Mouse (Mus musculus): ENCODE data around the gene Ccdc117. TPM values are rescaled to one million over a fixed set of nuclear protein-coding genes. Genes with fewer than 3 reads are reported as not detected.
"Not testable (repeated sequence)": the region's sequence is repeated elsewhere in the genome, so short reads cannot be mapped to it uniquely, and the experiment has no call there.

Ccdc117 gene
- polyA plus RNA-seq, 1 experiment from 2014 or later = 6.0 TPM

DNA sequence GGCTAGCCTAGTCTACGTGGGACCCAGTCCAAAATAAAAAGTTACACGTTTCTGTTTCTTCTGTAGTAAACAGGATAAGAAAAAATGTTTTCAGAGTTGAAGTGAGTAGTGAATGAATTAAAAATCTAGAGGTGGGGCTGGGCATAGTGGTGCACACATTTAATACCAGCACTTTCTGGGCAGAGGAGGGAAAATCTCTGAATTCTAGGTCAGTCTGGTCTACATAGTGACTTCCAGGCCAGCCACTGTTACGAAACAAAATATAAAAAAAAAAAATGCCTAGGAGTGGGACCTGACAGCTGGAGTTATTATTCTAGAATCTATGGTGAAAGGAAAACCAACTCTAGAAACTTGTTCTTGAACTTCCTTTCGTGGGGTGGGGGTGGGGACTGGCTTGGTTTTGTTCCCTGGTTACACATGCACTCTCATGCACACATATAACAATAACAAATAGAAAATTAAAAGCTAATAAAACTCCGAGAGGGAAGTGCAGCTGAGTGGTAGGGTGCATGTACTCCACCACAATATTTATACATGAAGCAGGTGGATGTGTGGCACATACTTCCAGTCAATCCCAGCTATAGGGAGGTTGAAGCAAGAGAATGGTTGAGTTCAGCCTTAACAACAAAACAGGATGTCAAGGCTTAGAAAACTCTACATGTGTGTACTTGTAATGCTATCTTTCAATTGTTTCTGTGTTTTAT is 647 bp upstream of the Ccdc117 start:
- Histone ChIP-seq H3K36me3 (replicated peaks; ENCODE audit: insufficient read depth, low read length) (peaks cover 16% of the 10 kb centered on the region), H3K4me1 (ENCODE audit: insufficient read depth) (peaks cover 13% of the 10 kb centered on the region), H3K4me3 (ENCODE audit: low read depth, low read length) (peak overlapping the region; percentile 96), H3K9me3 (ENCODE audit: low read length) (no peaks in the 10 kb centered on the region), H3K4me2 (ENCODE audit: low read depth, low read length) (peak overlapping the region; percentile 95), H3K27me3 (ENCODE audit: insufficient read depth, low read length) (no peaks in the 10 kb centered on the region), H3K27ac (ENCODE audit: low read depth) (no peak overlapping the region), H3K9ac (replicated peaks) (no peak overlapping the region)
- WGBS (ENCODE audit: insufficient replicate concordance) = 38% methylated on average over 5 of the region's 5 CpGs
- TF ChIP-seq EP300 (IDR thresholded peaks at IDR 0.05; ENCODE audit: low read depth) (0 out of 2 replicates have a peak, but pooled peaks have one; percentile 12), CTCF (IDR thresholded peaks at IDR 0.05; ENCODE audit: low read depth) (no peak)
- DNase-seq (no peak), ATAC-seq (no peak)

DNA sequence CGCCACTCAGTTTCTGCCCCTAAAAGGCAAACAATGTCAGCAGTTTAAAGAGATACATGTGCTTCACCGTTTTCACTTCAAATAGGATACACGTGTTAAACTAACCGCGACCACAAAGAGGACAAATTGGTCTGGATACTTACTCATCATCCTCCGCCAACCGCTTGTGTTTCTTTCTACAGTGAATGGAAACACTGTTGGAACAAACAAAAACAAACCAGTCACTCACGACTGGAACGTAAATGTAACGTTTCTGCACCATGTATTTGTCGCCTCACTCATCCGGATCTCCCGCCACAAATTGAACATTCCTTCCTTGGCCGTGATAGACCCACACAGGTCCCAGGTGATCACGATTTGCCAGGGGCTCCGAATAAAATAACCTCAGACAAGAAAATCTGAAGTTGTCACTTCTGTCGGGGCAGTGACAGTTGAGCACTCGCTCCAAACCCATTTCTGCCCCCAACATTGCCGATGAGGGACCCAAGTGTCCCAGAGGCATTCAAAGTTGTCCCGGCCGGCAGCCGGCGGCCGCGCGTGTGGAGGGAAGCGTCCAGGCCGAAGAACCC is 673 bp downstream of the Ccdc117 start:
- TF ChIP-seq EP300 (IDR thresholded peaks at IDR 0.05; ENCODE audit: low read depth) (no peak), CTCF (IDR thresholded peaks at IDR 0.05; ENCODE audit: low read depth) (no peak)
- no peaks in the 10 kb centered on the region for H3K9me3 ChIP-seq (ENCODE audit: low read length)
- H3K36me3 ChIP-seq (replicated peaks; ENCODE audit: insufficient read depth, low read length) = peaks cover 19% of the 10 kb centered on the region
- peaks cover 13% of the 10 kb centered on the region for H3K4me1 ChIP-seq (ENCODE audit: insufficient read depth)
- H3K27ac ChIP-seq (ENCODE audit: low read depth) = peak overlapping the region; percentile 94
- no peak for ATAC-seq
- DNase-seq = no peak
- WGBS (ENCODE audit: insufficient replicate concordance) = 1% methylated on average over 28 of the region's 28 CpGs
- H3K4me3 ChIP-seq (ENCODE audit: low read depth, low read length) = peak overlapping the region; percentile 96
- H3K9ac ChIP-seq (replicated peaks) = peak overlapping the region; percentile 94
- H3K4me2 ChIP-seq (ENCODE audit: low read depth, low read length) = peak overlapping the region; percentile 95
- H3K27me3 ChIP-seq (ENCODE audit: insufficient read depth, low read length) = no peaks in the 10 kb centered on the region

- H3K9me3 ChIP-seq (ENCODE audit: low read length) = no peaks in the 10 kb centered on the region
- H3K27ac ChIP-seq (ENCODE audit: low read depth) = no peak overlapping the region
- DNase-seq = no peak
- TF ChIP-seq EP300 (IDR thresholded peaks at IDR 0.05; ENCODE audit: low read depth) (no peak), CTCF (IDR thresholded peaks at IDR 0.05; ENCODE audit: low read depth) (no peak)
- peak overlapping the region; percentile 96 for H3K4me3 ChIP-seq (ENCODE audit: low read depth, low read length)
- 50% methylated on average over 4 of the region's 4 CpGs for WGBS (ENCODE audit: insufficient replicate concordance)
- ATAC-seq = no peak
- peaks cover 13% of the 10 kb centered on the region for H3K4me1 ChIP-seq (ENCODE audit: insufficient read depth)
- H3K27me3 ChIP-seq (ENCODE audit: insufficient read depth, low read length) = no peaks in the 10 kb centered on the region
- H3K36me3 ChIP-seq (replicated peaks; ENCODE audit: insufficient read depth, low read length) = peaks cover 21% of the 10 kb centered on the region
- H3K4me2 ChIP-seq (ENCODE audit: low read depth, low read length) = peak overlapping the region; percentile 95
- peak overlapping the region; percentile 94 for H3K9ac ChIP-seq (replicated peaks)
Measured at GRCm38 (mm10) chr11:5540331-5540730, 1.7 kb downstream of the Ccdc117 start.

- not testable (repeated sequence) for H3K9me3 ChIP-seq (ENCODE audit: low read length); ATAC-seq; H3K27me3 ChIP-seq (ENCODE audit: insufficient read depth, low read length); DNase-seq; H3K4me3 ChIP-seq (ENCODE audit: low read depth, low read length); H3K4me2 ChIP-seq (ENCODE audit: low read depth, low read length); H3K9ac ChIP-seq (replicated peaks); H3K27ac ChIP-seq (ENCODE audit: low read depth)
- Histone ChIP-seq H3K4me1 (ENCODE audit: insufficient read depth) (peaks cover 13% of the 10 kb centered on the region), H3K36me3 (replicated peaks; ENCODE audit: insufficient read depth, low read length) (peaks cover 47% of the 10 kb centered on the region)
- 88% methylated on average over 4 of the region's 4 CpGs for whole genome bisulfite sequencing (ENCODE audit: insufficient replicate concordance)
Measured at GRCm38 (mm10) chr11:5537454-5537853, 4.5 kb downstream of the Ccdc117 start.

DNA sequence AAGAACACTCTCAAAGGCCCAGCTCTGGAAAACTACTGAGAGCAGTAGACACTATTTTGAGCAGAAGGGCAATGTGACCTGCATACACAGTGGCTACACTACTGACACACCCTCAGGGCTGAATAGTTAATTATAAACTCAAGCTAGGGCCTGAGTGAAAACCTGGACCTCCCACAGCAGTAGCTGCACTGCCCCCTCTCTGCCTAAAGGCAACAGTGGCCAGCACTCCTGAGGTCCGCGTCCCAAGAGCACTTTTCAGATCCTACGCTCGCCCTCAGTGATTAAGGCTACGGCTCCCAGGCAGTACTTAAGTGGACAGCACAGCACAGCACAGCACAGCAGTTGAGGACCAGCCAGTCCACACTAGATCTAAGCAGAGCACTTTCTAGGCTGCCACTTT is 8.9 kb downstream of the Ccdc117 start:
- TF ChIP-seq CTCF (IDR thresholded peaks at IDR 0.05; ENCODE audit: low read depth) (peak; percentile 40; the same call in 1 of the 2 replicates), EP300 (IDR thresholded peaks at IDR 0.05; ENCODE audit: low read depth) (no peak)
- Histone ChIP-seq H3K36me3 (replicated peaks; ENCODE audit: insufficient read depth, low read length) (peaks cover 69% of the 10 kb centered on the region), H3K27me3 (ENCODE audit: insufficient read depth, low read length) (no peaks in the 10 kb centered on the region), H3K27ac (ENCODE audit: low read depth) (no peak overlapping the region), H3K9me3 (ENCODE audit: low read length) (no peaks in the 10 kb centered on the region), H3K4me1 (ENCODE audit: insufficient read depth) (no peaks in the 10 kb centered on the region), H3K4me3 (ENCODE audit: low read depth, low read length) (no peak overlapping the region), H3K9ac (replicated peaks) (no peak overlapping the region), H3K4me2 (ENCODE audit: low read depth, low read length) (no peak overlapping the region)
- no peak for DNase-seq
- WGBS (ENCODE audit: insufficient replicate concordance) = 84% methylated on average over 5 of the region's 5 CpGs
- ATAC-seq = peak; percentile 67

DNA sequence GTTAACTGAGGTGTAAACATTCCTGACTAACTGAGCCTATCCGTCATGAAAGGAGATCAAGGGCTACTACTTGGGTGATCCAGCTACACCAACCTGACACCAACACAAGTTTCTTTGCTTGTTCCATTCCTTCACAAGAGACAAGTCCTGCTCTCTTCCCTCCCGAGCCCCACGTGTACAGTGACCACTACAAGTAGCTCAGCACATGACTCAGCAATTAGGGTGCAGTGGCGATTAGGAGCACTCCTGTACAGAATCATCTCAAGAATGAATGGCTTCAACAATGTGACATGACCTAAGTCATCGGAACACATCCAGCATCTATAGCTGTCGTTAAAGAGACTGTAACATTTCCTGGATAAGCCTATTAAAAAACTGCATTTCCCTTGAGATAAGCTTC is 11.3 kb downstream of the Ccdc117 start:
- H3K4me3 ChIP-seq (ENCODE audit: low read depth, low read length) = no peak overlapping the region
- H3K4me1 ChIP-seq (ENCODE audit: insufficient read depth) = no peaks in the 10 kb centered on the region
- H3K36me3 ChIP-seq (replicated peaks; ENCODE audit: insufficient read depth, low read length) = peaks cover 78% of the 10 kb centered on the region
- DNase-seq = no peak
- TF ChIP-seq CTCF (IDR thresholded peaks at IDR 0.05; ENCODE audit: low read depth) (no peak), EP300 (IDR thresholded peaks at IDR 0.05; ENCODE audit: low read depth) (no peak)
- H3K4me2 ChIP-seq (ENCODE audit: low read depth, low read length) = no peak overlapping the region
- no peaks in the 10 kb centered on the region for H3K27me3 ChIP-seq (ENCODE audit: insufficient read depth, low read length)
- no peak overlapping the region for H3K27ac ChIP-seq (ENCODE audit: low read depth)
- H3K9ac ChIP-seq (replicated peaks) = no peak overlapping the region
- ATAC-seq = no peak
- 62% methylated on average over 6 of the region's 6 CpGs for WGBS (ENCODE audit: insufficient replicate concordance)
- H3K9me3 ChIP-seq (ENCODE audit: low read length) = no peaks in the 10 kb centered on the region
